Mouse (Mus musculus) skeletal muscle tissue, postnatal 0 days (tissue): ENCODE results near the gene Ift88. TPM values are rescaled to one million over a fixed set of nuclear protein-coding genes. Genes with fewer than 3 reads are reported as not detected.

ENCODE experiments used
- polyA plus RNA-seq: library from polyadenylated mRNA; unstranded; fragments of >200 nt; fragmentation: Nextera tagmentation; extraction: Ambion mirVana; gene quantifications from 2 replicates; pipeline ENCODE4 v1.2.1, GENCODE M21; 2015

The Ift88 gene
- polyA plus RNA-seq, result 3.7 and 4.4 TPM in 2 replicates

GRCm38 (mm10) chr14:57423432-57424211, at the start of gene Ift88:
Ift88 (plus strand) TSS chr14:57424062.

GRCm38 (mm10) chr14:57398065-57398757, 25.7 kb upstream of the Ift88 start, which contains the start of gene Cryl1:
Cryl1 (minus strand) TSS chr14:57398529.

DNA sequence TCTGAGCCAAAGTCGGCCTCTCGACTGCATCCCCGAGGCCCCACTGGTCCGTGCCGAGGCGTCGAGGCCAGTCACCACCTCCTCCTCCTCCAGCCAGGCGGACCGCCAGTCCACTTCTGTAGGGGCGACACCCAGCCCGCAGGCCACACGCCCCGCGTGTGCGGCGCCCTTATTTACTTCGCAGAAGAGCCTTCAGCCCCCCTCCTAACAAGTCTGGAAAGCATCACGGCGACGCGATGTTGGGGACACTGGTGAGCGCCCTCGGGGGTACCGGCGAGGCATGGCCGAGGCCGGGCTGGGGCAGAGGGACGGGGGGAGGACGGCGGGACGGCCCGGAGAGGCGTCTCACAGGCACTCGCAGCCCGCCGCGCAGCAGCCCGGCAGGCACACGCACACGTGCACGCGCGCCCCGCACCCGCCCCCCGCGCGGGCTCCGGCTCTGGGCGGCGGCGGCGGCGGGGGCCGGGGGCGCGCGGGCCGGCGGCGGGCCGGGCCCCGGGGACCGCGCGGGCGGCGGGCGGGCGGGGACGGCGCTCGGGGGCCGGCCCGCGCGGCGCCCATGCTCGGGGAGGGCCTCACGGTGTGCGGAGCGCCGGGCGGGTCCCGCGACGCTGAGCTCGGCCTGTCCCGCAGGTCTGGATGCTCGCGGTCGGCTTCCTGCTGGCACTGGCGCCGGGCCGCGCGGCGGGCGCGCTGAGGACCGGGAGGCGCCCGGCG, 101.0 kb downstream of the Ift88 start, which contains the start of gene Il17d:
TSS of gene Il17d (plus strand) at position 107 of the 717 bp plus-strand sequence.

Other genes starting within 250 kb of the Ift88 start
- 7.6 and 10.2 TPM in 2 replicates for gene Cryl1, start 25.5 kb upstream of the Ift88 start, polyA plus RNA-seq
- gene Il17d, start 100.7 kb downstream of the Ift88 start, polyA plus RNA-seq, result 9.5 and 11.3 TPM in 2 replicates
- 59.7 and 63.0 TPM in 2 replicates for gene Eef1akmt1, start 147.6 kb downstream of the Ift88 start, polyA plus RNA-seq
- gene Xpo4, start 241.4 kb downstream of the Ift88 start, polyA plus RNA-seq, result 6.7 and 6.8 TPM in 2 replicates